Mouse (Mus musculus): ENCODE results near the gene Synm.
A peak's percentile ranks its signal among the peaks of the same experiment; 100 is the strongest.

Synm gene

DNA sequence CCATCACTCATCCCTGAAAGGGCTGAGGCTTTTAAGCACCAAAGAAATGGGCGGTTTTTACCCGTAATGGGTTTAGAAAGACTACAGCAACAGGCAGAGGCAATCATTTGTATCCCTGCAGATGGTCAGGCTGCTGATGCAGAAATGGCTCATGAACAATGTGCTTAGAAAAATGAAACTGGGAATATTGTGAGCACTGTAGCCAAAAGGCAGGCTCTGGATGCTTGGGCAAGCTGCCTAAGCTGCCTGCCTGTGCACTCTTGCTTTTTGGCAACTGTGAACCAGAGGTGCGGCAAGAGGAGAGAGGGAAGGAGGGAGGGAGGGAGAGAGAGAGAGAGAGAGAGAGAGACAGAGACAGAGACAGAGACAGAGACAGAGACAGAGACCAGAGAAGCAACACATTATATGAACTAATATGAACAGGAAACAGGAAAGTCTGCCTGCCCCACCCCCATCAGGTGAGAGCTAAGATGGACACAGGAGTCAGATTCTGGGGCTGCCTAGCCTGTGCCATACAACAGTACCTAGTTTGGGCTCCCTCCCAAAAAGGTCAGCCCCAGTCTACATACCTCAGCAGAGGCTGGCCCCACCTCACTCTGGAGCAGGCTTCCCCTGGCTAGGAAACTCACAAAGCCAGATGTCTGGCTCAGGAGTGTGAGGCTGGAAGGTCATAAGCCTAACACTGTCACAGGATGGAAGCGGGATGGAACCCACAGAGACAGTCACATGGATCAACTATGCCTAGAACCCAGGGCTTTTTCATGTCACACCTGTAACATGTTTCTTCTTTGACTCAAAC, 9.9 kb downstream of the Synm start:
- no peak for DNase-seq (ENCODE audit: low read depth, low spot score)

DNA sequence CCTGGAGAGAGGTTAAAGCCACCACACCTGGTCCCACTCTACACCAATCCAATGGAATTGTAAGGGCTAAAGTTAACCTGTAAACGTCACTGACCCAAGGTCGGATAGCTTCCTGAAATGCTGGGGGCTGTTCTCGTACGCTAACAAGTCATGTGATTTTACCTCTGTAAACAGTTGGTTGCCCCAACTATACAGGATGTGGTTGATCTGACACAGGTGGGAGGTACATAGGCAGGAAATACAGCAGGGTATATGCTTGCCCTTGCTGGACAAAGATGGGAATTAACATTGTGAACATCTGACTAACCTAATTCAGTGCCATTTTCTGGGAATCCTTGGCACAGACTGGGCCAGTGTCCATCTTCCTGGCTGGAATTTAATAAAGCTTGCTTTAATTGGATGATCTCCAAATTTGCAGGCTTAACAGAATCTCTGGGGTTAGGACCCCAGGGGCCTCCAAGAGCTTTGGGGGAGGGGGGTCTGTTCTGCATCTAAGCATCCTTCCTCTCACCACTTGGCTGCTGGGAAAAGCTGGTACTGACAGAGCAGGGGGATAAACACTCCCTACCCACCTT, 11.7 kb downstream of the Synm start:
- peak; percentile 22 for DNase-seq (ENCODE audit: low read depth, low spot score)

DNA sequence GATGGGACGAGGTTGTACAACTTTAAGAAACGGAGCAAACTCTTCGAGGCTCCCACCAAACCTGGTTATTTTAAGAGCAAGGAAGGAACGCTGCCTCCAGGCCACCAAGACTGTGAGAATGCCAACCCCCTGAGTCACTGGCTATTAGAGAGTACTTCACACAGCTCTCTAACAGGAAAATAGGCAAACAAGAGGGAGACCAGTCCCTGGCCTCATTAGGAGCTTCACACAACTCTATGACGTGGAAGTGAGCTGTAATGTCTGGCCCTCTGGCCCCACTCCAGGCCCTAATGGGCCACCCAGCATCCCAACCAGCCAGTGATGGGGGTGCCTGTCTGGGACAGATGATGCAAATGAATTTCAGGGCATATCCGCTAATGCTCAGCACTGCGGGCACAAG, 17.8 kb downstream of the Synm start:
- DNase-seq (ENCODE audit: low read depth, low spot score): no peak

DNA sequence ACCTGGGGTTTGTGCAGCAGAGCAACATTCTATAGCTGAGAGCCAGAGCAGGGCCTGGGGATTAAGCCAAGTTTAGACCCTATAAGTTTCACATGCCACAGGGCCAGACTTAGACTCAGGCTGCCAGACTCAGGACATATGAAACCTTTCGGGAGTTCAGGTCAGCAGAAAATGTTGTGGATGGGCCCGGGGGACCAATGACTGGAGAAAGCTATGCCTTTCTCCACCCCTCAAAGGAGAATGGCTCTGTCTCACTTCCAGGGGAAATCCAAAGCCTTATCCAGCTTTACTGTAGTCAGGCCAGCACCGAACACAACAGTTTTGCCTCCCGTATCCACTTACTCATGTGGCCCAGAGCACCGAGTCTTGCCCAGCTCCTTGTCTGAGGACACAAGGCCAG, 18.7 kb downstream of the Synm start:
- no peak for DNase-seq (ENCODE audit: low read depth, low spot score)

DNA sequence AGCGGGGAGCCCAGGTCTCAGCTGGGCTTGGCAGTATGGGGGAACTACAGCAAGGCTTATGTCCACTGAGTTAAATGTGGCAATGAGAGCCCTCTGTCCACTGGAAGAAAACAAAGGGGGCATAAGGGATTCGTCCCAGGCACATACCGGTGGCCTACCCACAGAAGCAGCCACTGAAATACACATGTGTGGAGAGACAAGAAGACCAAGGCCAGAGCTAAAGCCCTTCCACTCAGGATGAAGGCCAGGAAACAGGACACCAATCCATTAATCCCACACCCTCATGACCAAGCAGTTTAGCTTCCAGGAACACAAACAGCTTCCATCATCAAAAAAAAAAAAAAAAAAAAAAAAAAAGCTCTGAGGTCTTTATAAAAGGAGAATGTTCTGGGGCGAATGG, 19.2 kb downstream of the Synm start:
- DNase-seq (ENCODE audit: low read depth, low spot score): no peak

DNA sequence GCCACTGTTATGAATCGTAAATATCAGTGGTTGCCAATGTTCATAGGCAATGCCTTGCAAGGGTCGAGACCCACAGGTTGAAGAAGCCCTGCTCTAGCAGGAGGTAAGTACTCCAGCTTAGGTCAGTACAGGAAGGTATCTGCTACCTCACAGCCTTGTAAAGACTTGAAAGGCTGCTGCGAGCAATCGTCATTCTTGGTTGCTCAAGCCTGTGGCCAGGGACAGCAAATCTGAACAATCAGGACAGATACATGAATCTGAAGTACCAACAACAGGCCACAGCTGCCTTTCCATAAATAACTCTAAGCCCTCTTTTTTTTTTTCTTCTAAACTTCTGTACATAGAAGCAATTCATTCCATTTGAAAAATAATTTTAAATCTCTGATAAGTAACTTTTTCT, 27.3 kb downstream of the Synm start:
- DNase-seq (ENCODE audit: low read depth, low spot score): no peak

DNA sequence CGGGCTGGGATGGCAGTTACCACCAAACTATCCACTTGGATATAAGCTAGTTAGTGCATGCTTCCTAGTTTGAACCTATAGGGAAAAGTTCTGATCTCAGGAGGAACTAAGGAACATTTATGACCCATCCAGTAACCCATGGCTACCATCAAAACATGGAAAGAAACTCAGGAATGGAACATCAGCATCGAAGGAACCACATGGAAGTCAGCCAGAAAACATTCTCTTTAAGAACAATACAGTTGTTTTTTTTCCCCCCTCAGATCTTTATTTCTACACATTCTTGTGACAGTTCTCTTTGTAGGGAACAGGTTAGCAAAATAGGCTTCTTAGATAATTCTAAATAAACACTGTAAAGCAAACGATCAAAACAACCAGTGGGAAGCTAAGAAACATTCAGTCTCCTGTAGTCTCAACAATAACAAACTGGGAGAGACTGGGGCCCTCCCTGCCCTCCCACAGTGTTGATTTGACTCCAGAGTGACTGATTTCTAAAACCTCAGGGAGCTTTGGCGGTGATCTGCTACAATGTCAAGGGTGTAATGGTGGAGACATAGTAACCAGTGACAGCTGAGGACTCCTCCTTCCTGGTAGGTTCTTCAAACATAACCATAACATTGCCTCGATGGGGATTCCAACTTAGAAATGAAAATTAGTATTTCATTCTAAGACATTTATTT, 29.0 kb downstream of the Synm start:
- no peak for DNase-seq (ENCODE audit: low read depth, low spot score)

DNA sequence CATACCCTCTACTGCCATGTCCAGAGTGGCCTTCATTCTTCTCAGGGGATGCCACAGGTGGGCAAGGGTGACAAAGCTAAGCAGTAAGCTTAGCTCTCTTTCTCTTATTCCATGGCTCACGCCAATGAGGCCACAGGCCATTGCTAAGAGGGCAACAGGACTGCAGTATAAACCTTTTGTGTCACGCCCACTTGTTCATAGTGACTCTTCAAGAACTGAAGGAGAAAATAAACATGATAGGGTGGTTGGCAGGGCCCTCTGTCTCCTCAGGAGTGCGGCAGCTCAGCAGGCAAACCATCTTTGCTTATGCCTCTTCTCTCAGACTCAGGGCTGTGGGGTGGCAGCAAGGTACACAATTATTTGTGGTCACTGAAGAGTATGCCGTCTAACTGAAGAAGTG, 30.7 kb downstream of the Synm start:
- no peak for DNase-seq (ENCODE audit: low read depth, low spot score)

DNA sequence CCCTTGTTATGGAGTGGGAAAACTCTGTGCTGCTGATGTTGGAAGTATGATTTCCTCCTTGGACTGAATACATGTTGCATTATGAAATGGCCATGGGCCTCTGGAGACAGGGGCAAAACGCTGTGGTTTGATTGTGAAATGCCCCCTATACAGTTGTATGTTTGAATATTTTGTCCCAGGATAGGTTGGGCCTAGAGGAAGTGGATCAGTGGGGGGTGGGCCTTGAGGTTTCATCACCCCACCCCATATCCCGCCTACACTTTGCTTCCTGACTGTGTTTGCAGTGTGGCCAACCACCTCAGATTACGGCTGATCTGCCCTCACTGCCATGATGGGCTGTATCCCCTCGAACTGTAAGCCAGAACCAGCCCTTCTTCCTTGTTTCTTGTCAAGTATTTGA, 31.3 kb downstream of the Synm start:
- DNase-seq (ENCODE audit: low read depth, low spot score): no peak

DNA sequence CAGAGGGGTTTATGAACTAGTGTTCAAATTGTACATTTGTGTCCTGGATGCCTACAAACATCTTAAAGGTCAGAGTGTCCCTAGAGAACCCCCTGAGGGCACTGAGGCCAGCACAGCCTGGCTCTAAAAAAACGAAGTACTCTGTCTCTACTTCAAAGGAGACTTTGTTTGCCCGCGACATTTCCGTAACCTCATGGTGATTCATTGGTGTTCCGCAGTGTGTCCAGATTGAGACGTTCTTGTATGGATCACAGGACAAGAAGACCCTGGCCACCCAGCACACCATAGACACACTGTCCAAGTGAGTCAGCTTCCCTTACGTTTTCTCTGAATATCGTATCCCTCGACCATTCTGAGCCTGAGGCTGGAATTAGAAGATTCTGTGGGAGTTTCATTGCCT, 34.5 kb downstream of the Synm start:
- DNase-seq (ENCODE audit: low read depth, low spot score): no peak

DNA sequence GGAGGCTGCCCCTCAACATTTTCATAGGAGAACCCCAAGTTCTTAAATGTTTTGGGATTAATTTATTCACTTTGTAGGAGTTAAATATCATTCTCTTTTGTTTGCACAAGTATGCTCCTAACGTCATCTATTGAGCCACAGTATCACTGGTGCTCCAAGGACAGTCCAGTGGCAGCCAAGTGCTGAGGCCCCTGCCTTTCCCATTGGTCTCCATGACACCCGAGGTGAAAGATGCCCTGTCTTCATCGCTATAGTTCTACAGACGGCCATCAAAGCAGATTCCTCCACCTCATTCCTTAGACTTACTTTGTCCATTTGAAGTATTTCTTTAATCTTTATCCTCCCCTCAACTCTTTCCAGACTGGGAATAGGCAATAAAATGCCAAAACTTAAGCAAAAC, 35.0 kb downstream of the Synm start:
- no peak for DNase-seq (ENCODE audit: low read depth, low spot score)

DNA sequence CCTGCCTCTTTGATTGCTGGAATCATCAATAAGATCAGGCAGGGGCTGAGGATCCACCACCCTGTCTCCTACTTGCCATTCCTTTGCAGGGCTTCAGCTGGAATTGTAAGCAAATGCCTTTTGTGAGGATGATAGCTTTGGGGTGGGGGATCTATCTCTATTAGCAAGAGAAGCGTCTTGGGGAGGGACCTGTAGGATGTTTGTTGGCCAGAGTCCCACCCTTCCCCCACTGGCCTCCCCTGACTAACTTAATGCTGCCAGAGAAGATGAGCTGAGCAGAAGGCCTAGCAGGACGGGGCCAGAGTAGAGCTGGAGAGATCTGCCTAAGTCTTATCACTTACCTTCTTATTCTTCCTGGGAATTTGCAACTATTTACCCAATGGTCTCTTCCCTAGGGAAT, 37.4 kb downstream of the Synm start:
- DNase-seq (ENCODE audit: low read depth, low spot score): no peak

DNA sequence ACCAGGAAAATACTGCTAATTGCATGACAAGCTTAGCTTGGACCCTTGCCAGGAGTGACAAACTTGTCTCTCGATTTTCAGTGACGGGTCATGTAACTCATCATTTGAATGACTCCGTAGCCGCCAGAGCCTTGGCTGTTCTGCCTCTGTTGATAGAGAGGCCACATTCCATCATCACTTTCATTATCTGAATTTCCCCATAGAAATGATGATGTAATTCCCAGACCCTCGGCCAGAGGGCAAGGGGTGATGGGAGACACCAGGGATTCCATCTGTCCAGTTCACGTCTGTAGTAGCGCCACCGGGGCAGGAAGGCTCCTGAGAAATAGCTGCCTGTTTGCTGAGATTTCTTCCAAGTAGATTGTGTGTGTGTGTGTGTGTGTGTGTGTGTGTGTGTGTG, 40.7 kb downstream of the Synm start:
- no peak for DNase-seq (ENCODE audit: low read depth, low spot score)

DNA sequence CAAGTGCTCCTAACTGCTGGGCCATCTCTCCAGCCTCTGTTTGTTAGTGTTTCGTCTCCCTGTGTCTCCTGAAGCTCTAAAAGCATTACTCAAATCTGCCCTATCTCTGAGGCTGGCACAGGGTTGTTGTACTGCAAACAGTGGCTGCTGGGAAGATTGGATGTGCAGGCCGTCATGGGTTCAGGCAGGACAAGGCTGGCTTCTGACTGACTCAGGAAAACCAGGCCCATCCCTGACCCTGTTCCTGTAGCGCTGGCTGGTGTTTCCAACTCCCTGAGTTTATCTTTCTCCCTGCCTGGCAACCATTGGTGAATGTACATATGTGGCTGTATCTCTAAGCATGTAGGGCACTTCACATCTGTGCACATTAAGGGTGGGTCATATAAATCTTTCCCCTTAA, 42.0 kb downstream of the Synm start:
- DNase-seq (ENCODE audit: low read depth, low spot score): no peak

DNA sequence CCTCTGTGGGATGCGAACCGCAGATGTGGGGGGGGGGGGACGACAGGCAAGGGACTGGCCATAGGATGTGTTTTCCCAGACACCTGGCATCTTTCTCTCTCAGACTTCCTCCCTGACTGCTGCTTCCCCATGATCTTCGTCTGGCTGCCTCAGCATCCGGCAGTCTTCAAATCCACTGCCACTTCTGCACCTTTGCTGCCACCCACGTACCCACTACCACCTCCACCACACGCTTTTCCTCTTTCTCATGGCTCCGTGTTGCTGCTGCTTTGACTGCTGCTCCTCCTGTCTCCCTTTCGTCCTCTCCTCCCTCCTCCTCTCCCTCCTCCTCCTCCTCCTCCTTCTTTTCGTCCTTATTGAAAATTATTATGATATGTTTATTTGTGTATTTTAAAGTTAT, 42.6 kb downstream of the Synm start:
- DNase-seq (ENCODE audit: low read depth, low spot score): no peak

DNA sequence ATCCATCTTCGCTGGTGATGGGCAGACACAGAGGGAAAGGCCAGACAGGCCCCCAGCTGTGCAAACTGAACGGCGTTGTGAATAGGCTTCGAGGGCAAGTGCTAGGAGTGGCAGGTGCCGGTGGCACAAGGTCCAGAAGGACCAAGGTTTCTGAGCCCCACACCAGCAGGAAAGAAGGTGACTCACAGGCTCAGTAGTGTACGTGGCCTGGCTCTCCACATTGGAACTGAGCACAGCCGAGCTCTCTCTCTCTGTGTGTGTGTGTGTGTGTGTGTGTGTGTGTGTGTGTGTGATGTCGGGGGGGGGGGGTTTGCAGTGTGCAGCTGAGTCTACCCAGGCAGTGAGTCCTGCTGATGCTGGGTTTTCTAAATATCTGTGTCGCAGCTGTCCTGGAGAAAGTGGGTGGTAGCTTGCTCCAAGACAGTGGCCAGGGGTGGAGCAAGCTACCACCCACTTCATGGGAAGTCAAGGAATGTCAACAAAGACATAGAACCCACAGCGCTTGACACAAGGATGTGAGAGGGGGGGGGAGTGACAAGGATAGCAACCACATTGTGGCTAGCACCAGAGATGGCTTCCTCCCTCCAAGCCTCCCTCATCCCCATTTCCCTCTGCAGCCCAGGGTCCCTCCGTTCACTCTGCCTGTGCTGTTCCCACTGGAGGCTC, 43.2 kb downstream of the Synm start:
- DNase-seq (ENCODE audit: low read depth, low spot score): no peak

DNA sequence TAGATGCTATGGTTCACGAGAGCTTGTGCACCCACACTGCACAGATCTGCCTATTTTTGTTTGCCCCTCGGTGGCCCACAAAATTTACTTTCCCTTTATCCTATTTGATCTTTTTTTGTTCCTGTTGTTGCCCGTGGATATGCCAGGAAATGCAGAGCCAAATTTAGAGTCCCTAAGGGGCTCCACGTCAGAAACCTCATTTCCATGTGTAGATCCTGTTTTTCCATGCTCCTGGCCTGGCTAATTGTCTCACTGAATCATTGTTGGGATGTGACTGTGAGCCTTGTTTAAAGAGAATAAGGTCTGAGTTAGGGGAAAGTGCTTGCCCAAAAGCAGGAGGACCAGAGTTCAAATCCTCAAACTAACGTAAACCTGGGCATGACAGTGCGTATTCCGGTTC, 44.4 kb downstream of the Synm start:
- no peak for DNase-seq (ENCODE audit: low read depth, low spot score)

DNA sequence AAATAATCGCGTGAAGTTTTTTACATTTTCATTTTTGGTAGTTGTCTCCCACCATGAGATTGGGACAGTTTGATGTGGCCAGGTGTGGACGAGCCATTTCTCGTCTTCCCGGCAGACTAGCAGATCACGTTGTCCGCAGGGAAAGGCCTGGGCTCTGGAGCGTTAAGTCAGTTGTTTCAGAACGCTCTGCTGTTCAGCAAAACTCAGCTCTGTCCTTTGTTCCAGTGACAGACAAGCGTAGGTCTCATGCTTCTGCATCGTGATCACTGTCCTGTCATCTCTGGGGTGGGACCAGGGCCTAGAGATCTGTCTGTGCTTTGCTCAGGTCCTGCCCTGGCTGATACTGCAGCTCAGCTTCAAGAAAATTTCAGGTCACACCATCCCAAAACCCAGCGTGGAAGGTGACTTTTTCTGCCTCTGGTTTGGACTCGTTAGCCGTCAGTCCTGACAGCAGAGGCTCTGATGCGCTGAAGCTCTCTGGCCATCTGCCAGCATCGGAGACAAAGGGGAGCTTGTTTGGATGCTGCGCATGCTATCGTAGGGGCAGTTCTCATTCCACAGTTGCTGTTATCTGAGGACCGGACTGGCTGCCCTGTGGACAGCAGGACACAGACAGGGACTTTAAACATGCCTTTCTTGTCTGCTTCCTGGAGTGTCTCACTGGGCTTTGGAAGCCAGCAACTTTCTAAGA, 45.6 kb downstream of the Synm start:
- no peak for DNase-seq (ENCODE audit: low read depth, low spot score)

DNA sequence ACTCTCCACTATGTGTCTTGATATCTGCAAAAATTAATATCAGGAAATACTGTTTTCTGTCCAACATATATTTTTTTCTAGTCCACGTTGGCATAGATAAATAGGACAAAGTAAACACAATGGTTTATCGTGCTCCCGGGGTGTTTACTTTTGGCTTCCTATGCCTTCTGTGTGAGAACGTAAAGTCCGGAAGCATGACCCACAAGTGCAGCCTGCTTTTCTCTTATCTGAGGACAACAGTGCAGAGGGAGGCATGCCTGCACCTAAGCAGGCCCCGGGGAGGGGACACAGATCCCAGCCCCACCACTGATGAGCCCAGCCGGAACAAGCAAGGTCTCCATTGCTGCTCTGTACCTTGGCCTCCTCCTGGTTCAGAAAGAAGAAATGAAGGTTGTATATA, 49.3 kb downstream of the Synm start:
- no peak for DNase-seq (ENCODE audit: low read depth, low spot score)

DNA sequence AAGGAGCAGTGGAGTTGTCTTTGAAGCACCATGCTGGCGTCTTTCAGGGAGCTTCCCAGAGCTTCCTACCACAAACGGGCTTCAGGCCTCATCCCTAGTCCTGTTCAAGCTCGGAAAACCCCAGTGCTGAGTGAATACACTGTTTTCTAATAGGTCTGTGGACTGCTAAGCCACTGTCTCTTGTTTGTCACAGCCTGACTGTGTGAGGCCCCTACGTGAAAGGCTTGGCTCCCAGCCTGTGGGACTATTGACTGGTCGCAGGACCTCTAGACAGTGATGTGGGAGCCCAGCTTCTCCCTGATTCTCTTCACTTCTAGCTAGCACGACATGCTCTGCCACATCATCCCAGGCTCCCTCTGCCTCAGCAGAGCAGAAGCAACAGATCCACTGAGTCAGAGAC, 51.4 kb downstream of the Synm start:
- DNase-seq (ENCODE audit: low read depth, low spot score): no peak

DNA sequence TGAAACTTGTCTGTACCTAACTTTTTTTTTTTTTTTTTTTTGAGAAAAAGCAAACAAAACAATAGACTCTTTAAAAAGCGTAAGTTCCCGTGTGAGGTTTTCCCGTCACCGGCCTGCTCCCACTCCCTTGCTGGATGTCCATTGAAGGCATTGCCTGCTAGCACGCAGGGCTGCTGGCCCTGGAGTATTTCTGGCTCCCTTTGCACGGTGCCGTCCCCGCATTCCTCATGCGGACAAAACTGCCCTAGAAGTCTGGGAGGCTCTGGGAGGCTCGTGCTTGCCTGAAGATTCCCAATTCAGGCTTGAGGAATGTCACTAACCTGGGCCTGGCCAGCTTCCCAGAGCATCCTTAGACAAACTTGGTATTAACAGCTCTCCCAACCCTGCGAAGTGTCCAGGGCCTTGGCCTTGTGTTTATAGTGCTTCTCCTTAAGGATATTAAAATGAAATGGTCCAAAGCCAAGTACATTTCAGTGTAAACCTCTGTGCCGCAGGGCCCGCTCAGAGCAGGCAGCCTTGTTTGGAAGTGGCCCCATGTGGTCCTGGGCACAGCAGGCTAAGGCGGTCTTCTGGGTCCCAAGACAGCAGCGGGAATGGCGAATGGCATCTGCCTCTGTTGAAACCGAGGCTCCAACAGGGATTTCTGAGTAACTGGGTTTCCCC, 58.2 kb downstream of the Synm start:
- no peak for DNase-seq (ENCODE audit: low read depth, low spot score)

All from CD4-positive helper T cell, adult 2 months (primary cell).